ENCODE assay signal across 8 mouse cellular contexts in genomic region chr4:141537706-141538407, GRCm38 (mm10). TPM values are rescaled to one million over a fixed set of nuclear protein-coding genes. Genes with fewer than 3 reads are reported as not detected.
DNase-seq lines count a peak whose midpoint lies in the region; ATAC-seq and TF ChIP-seq lines count a peak whose summit lies in the region.

No protein-coding gene starts in this region.

- no peak for ATAC-seq in hindbrain, embryonic 11.5 days (ENCODE audit: low FRiP score)

- peak overlapping the region; percentile 94 for H3K9ac ChIP-seq in hindbrain, embryonic 11.5 days (ENCODE audit: low read depth, low read length)

- H3K36me3 ChIP-seq in forebrain, embryonic 10.5 days (replicated peaks) = no peaks in the 10 kb centered on the region
- H3K36me3 ChIP-seq in hindbrain, embryonic 11.5 days (ENCODE audit: control insufficient read depth, insufficient read depth, low read length) = no peaks in the 10 kb centered on the region

- H3K4me3 ChIP-seq in bone marrow, adult 2 months (replicated peaks; ENCODE audit: control insufficient read depth, low read depth, low read length) = peak overlapping the region; percentile 98
- H3K4me3 ChIP-seq in forebrain, embryonic 10.5 days = peak overlapping the region; percentile 99
- H3K4me3 ChIP-seq in hindbrain, embryonic 11.5 days (ENCODE audit: low read depth, low read length) = peak overlapping the region; percentile 99

- TF ChIP-seq CTCF in bone marrow, adult 2 months (IDR thresholded peaks at IDR 0.05; ENCODE audit: control insufficient read depth, insufficient read depth, low read length) = no peak

- no peaks in the 10 kb centered on the region for H3K9me3 ChIP-seq in forebrain, embryonic 10.5 days
- no peaks in the 10 kb centered on the region for H3K9me3 ChIP-seq in hindbrain, embryonic 11.5 days (ENCODE audit: control insufficient read depth, low read length)

- WGBS in bone marrow, adult 2 months = under 1% methylated on average over 101 of the region's 101 CpGs
- under 1% methylated on average over 101 of the region's 101 CpGs for WGBS in forebrain, embryonic 10.5 days
- WGBS in hindbrain, embryonic 11.5 days = 0% methylated on average over 73 of the region's 101 CpGs

- peak overlapping the region; percentile 99 for H3K27ac ChIP-seq in bone marrow, adult 2 months (ENCODE audit: control insufficient read depth, insufficient read depth, low read depth, low read length, poor library complexity)
- H3K27ac ChIP-seq in forebrain, embryonic 10.5 days = peak overlapping the region; percentile 96
- peak overlapping the region; percentile 97 for H3K27ac ChIP-seq in hindbrain, embryonic 11.5 days (ENCODE audit: low read depth, low read length)

- TF ChIP-seq POLR2A in bone marrow, adult 2 months (IDR thresholded peaks at IDR 0.05; ENCODE audit: borderline replicate concordance, control insufficient read depth, low read depth, low read length) = no peak

- peak overlapping the region; percentile 88 for H3K4me2 ChIP-seq in hindbrain, embryonic 11.5 days (replicated peaks; ENCODE audit: low read depth, low read length)

- peaks cover 2% of the 10 kb centered on the region for H3K4me1 ChIP-seq in bone marrow, adult 2 months (ENCODE audit: control insufficient read depth, insufficient read depth, low read length)
- H3K4me1 ChIP-seq in forebrain, embryonic 10.5 days = peaks cover 76% of the 10 kb centered on the region
- no peaks in the 10 kb centered on the region; the same call in 1 of the 2 replicates for H3K4me1 ChIP-seq in hindbrain, embryonic 11.5 days (replicated peaks; ENCODE audit: control insufficient read depth, insufficient read depth, low read length)

- H3K27me3 ChIP-seq in forebrain, embryonic 10.5 days (ENCODE audit: poor library complexity, severe bottlenecking) = no peaks in the 10 kb centered on the region
- no peaks in the 10 kb centered on the region for H3K27me3 ChIP-seq in hindbrain, embryonic 11.5 days (ENCODE audit: control insufficient read depth, insufficient read depth, low read length)

- intact Hi-C loops in left cerebral cortex, postnatal 4 days (cut with DNase I) = loop anchor here (5.0 kb wide), 1 partner anchor 36 kb away; no protein-coding TSS in a partner anchor

- DNase-seq in left cerebral cortex, postnatal 4 days = peak; percentile 30
- DNase-seq in left cerebral cortex, adult 9 months (ENCODE audit: low spot score in 2 of 2) = no peak
- no peak for DNase-seq in forebrain, embryonic 10.5 days (ENCODE audit: extremely low spot score, low spot score)
- DNase-seq in hindbrain, embryonic 11.5 days (ENCODE audit: low spot score) = peak; percentile 62
- DNase-seq in liver = peak; percentile 74
- peak; percentile 64 for DNase-seq in naive thymus-derived CD4-positive, alpha-beta T cell, adult 2 months (ENCODE audit: low read depth)
- DNase-seq in thymus, postnatal 10 days (ENCODE audit: low spot score in 2 of 2) = peak; percentile 56 to 63

RNA-seq across cellular contexts. Expression of gene Spen, which starts 0.5 kb away (rescaled TPM):
- total RNA-seq in left cerebral cortex, postnatal 4 days (2021) = 10 to 100 TPM; 80.6 to 86.1 TPM
- polyA plus RNA-seq in bone marrow, adult 2 months (2011; ENCODE audit: insufficient read depth, insufficient read length, low replicate concordance, missing spikeins) = 22.2 and 33.2 TPM in 2 replicates
- polyA plus RNA-seq in forebrain, embryonic 10.5 days (2016; fragmentation: Nextera tagmentation; extraction: Ambion mirVana) = 10.7 and 12.0 TPM in 2 replicates
- 17.6 and 22.0 TPM in 2 replicates for polyA plus RNA-seq in hindbrain, embryonic 11.5 days (2014; fragmentation: Nextera tagmentation; extraction: Ambion mirVana)

Comparison
In these comparisons a context has a peak if more than half of its experiments do, and no peak if none do; other contexts are left out.
1. DNase-seq: peak in left cerebral cortex, postnatal 4 days (single experiment), hindbrain, embryonic 11.5 days (single experiment), liver (single experiment), naive thymus-derived CD4-positive, alpha-beta T cell, adult 2 months (single experiment) and thymus, postnatal 10 days (2 of 2); none in left cerebral cortex, adult 9 months (0 of 2) and forebrain, embryonic 10.5 days (single experiment).
2. Peak in every context shown above with its lines, with median percentiles within 50 percentile points of each other: H3K27ac ChIP-seq and H3K4me3 ChIP-seq.